Mouse (Mus musculus) frontal cortex, postnatal 25 days (tissue): ENCODE measurements around the gene Hspb6.
A peak's percentile ranks its signal among the peaks of the same experiment; 100 is the strongest.

Experiments
- DNase-seq, 2 experiments: peaks; one replicate each; pipeline ENCODE4 v3.0.0; 2022; ENCODE audit warnings: low spot score in 2 of 2

The Hspb6 gene

GRCm38 (mm10) chr7:30553021-30553589, 1.1 kb downstream of the Hspb6 start:
- no peak for DNase-seq

- DNase-seq: no peak
Observed at GRCm38 (mm10) chr7:30553810-30554584, 2.0 kb downstream of the Hspb6 start.

- no peak for DNase-seq
Observed at GRCm38 (mm10) chr7:30556894-30557536, 5.0 kb downstream of the Hspb6 start.

GRCm38 (mm10) chr7:30557901-30558514, 6.0 kb downstream of the Hspb6 start:
- DNase-seq: no peak

GRCm38 (mm10) chr7:30558656-30559442, 6.9 kb downstream of the Hspb6 start:
- no peak for DNase-seq

GRCm38 (mm10) chr7:30559443-30559954, 7.5 kb downstream of the Hspb6 start, which contains the start of gene Lin37:
TSS of gene Lin37 (minus strand) at chr7:30559838.
- peak; percentile 88 to 96 for DNase-seq

GRCm38 (mm10) chr7:30560296-30560695, 8.3 kb downstream of the Hspb6 start:
- DNase-seq: no peak

GRCm38 (mm10) chr7:30562526-30563116, 10.6 kb downstream of the Hspb6 start:
- no peak for DNase-seq

- DNase-seq: peak; percentile 82 to 92
Observed at GRCm38 (mm10) chr7:30563117-30563905, 11.3 kb downstream of the Hspb6 start, which contains the start of the genes U2af1l4, Gm49396 and Psenen. TSS of gene U2af1l4 (plus strand) at chr7:30563301. TSS of gene Gm49396 (plus strand) at chr7:30563344. TSS of gene Psenen (minus strand) at chr7:30563627.

- DNase-seq: no peak
Observed at GRCm38 (mm10) chr7:30563906-30564280, 11.9 kb downstream of the Hspb6 start.

GRCm38 (mm10) chr7:30564970-30565571, 13.1 kb downstream of the Hspb6 start, which contains the start of gene Igflr1:
TSS of gene Igflr1 (plus strand) at chr7:30565427.
- DNase-seq: no peak

- DNase-seq: no peak
Observed at GRCm38 (mm10) chr7:30566033-30566432, 14.1 kb downstream of the Hspb6 start.

GRCm38 (mm10) chr7:30567555-30567954, 15.6 kb downstream of the Hspb6 start:
- DNase-seq: no peak

- no peak for DNase-seq
Observed at GRCm38 (mm10) chr7:30572389-30572788, 20.4 kb downstream of the Hspb6 start.

GRCm38 (mm10) chr7:30572969-30573368, 21.0 kb downstream of the Hspb6 start:
- DNase-seq: no peak

GRCm38 (mm10) chr7:30579950-30580349, 28.0 kb downstream of the Hspb6 start:
- no peak for DNase-seq

GRCm38 (mm10) chr7:30581547-30581946, 29.6 kb downstream of the Hspb6 start:
- DNase-seq: no peak

GRCm38 (mm10) chr7:30584339-30584738, 32.4 kb downstream of the Hspb6 start:
- DNase-seq: no peak

- no peak for DNase-seq
Observed at GRCm38 (mm10) chr7:30585170-30585569, 33.2 kb downstream of the Hspb6 start.
